Comparison of ENCODE assay signal across 8 mouse cellular contexts in the genomic region with DNA sequence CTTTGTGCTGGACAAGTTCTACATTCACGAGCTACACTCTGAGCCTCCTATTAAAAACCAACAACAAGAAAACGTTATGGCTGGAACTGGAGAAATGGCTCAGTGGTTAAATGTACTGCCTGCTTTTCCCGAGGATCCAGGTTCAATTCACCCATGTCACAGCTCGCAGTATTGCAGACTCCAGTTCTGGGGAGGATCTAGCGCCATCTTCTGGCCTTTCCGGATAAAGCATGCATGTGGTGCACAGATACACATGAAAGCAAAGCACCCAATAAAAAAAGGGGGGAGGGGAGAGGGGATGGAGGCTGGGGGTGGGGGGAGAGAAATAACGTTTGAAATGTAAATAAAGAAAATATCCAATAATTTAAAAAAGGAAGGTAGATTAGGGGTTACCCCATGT. TPM values are rescaled to one million over a fixed set of nuclear protein-coding genes. Genes with fewer than 3 reads are reported as not detected.
A peak's percentile ranks its signal among the peaks of the same experiment; 100 is the strongest.
DNase-seq lines count a peak whose midpoint lies in the region; ATAC-seq and TF ChIP-seq lines count a peak whose summit lies in the region.

No protein-coding gene starts in this region.

- no peaks in the 10 kb centered on the region for H3K27me3 ChIP-seq in forebrain, embryonic 14.5 days (replicated peaks; ENCODE audit: control insufficient read depth, insufficient read depth, low read length)
- H3K27me3 ChIP-seq in limb, embryonic 13.5 days, result no peaks in the 10 kb centered on the region

- peak in 1 of 2 experiments; percentile 43 for DNase-seq in layer of hippocampus, adult 2 months (ENCODE audit: low spot score in 2 of 2)
- no peak for DNase-seq in layer of hippocampus, postnatal 36 days
- peak; percentile 49 for DNase-seq in MEL-GATA-1-ER (ENCODE audit: extremely low read depth, low read depth)
- DNase-seq in adrenal gland, postnatal 36 days, result peak; percentile 70 to 71
- peak; percentile 75 for DNase-seq in forebrain, embryonic 14.5 days (ENCODE audit: low spot score)
- DNase-seq in retina, postnatal 1 day, result peak; percentile 80

- no peak overlapping the region for H3K4me3 ChIP-seq in layer of hippocampus, adult 2 months
- H3K4me3 ChIP-seq in forebrain, embryonic 14.5 days (ENCODE audit: low read depth, low read length), result no peak overlapping the region
- H3K4me3 ChIP-seq in limb, embryonic 13.5 days, result no peak overlapping the region

- H3K4me2 ChIP-seq in forebrain, embryonic 14.5 days (ENCODE audit: low read length), result no peak overlapping the region
- no peak overlapping the region for H3K4me2 ChIP-seq in limb, embryonic 13.5 days (replicated peaks)

- 0 out of 2 replicates have a peak, but pooled peaks have one; percentile 20 for ATAC-seq in forebrain, embryonic 14.5 days
- ATAC-seq in limb, embryonic 13.5 days (ENCODE audit: low FRiP score, low read depth), result 0 out of 2 replicates have a peak, but pooled peaks have one; percentile 54
- ATAC-seq in inflammation-experienced regulatory T-cells, adult 6 months, result no peak

- no peaks in the 10 kb centered on the region for H3K4me1 ChIP-seq in forebrain, embryonic 14.5 days (ENCODE audit: control insufficient read depth, insufficient read depth, low read length)
- H3K4me1 ChIP-seq in limb, embryonic 13.5 days, result no peaks in the 10 kb centered on the region

- peak; percentile 66 for TF ChIP-seq CTCF in layer of hippocampus, adult 2 months (conservative IDR thresholded peaks at IDR 0.05)

- no peaks in the 10 kb centered on the region for H3K9me3 ChIP-seq in forebrain, embryonic 14.5 days (replicated peaks; ENCODE audit: control insufficient read depth, low read length)
- H3K9me3 ChIP-seq in limb, embryonic 13.5 days, result no peaks in the 10 kb centered on the region

- H3K9ac ChIP-seq in forebrain, embryonic 14.5 days (ENCODE audit: low read length), result no peak overlapping the region
- no peak overlapping the region for H3K9ac ChIP-seq in limb, embryonic 13.5 days

- WGBS in forebrain, embryonic 14.5 days, result 16% methylated on average over 7 of the region's 7 CpGs
- WGBS in limb, embryonic 13.5 days, result 14% methylated on average over 7 of the region's 7 CpGs

- H3K27ac ChIP-seq in layer of hippocampus, adult 2 months, result no peak overlapping the region
- H3K27ac ChIP-seq in forebrain, embryonic 14.5 days (ENCODE audit: low read depth, low read length), result no peak overlapping the region
- no peak overlapping the region for H3K27ac ChIP-seq in limb, embryonic 13.5 days

- no peaks in the 10 kb centered on the region for H3K36me3 ChIP-seq in forebrain, embryonic 14.5 days (ENCODE audit: control insufficient read depth, insufficient read depth, low read length)
- no peaks in the 10 kb centered on the region for H3K36me3 ChIP-seq in limb, embryonic 13.5 days

RNA-seq across cellular contexts. Expression of gene Ptprf, which starts 45.5 kb away (rescaled TPM):
- total RNA-seq in layer of hippocampus, adult 2 months (2021), result 10 to 100 TPM; 69.8 to 73.0 TPM
- 10 to 100 TPM; 73.3 to 80.7 TPM for total RNA-seq in layer of hippocampus, postnatal 36 days (2021)
- total RNA-seq in adrenal gland, postnatal 36 days (2021), result 10 to 100 TPM; 47.2 to 91.8 TPM
- polyA plus RNA-seq in forebrain, embryonic 14.5 days (2014; fragmentation: Nextera tagmentation; extraction: Ambion mirVana), result 42.0 and 50.2 TPM in 2 replicates
- 51.1 and 58.1 TPM in 2 replicates for polyA plus RNA-seq in limb, embryonic 13.5 days (2015; fragmentation: Nextera tagmentation; extraction: Ambion mirVana)
- polyA plus RNA-seq in inflammation-experienced regulatory T-cells, adult 6 months (2017; shearing (Covaris generic)), result under 1 TPM; 0.11 to 0.92 (median 0.56) TPM

Comparison
In these comparisons a context has a peak if more than half of its experiments do, and no peak if none do; other contexts are left out.
1. DNase-seq: peak in MEL-GATA-1-ER (single experiment), adrenal gland, postnatal 36 days (2 of 2), forebrain, embryonic 14.5 days (single experiment) and retina, postnatal 1 day (single experiment); none in layer of hippocampus, postnatal 36 days (0 of 2).